Mouse (Mus musculus) fat pad, adult 2 months (tissue): ENCODE results near the gene Ghr.
A peak's percentile ranks its signal among the peaks of the same experiment; 100 is the strongest.

Source experiments
- DNase-seq: peaks from one replicate; pipeline ENCODE4 v3.0.0-alpha.2; 2011; ENCODE audit warnings: low read depth, low spot score; ENCODE audit errors: extremely low read depth

Gene Ghr

DNA sequence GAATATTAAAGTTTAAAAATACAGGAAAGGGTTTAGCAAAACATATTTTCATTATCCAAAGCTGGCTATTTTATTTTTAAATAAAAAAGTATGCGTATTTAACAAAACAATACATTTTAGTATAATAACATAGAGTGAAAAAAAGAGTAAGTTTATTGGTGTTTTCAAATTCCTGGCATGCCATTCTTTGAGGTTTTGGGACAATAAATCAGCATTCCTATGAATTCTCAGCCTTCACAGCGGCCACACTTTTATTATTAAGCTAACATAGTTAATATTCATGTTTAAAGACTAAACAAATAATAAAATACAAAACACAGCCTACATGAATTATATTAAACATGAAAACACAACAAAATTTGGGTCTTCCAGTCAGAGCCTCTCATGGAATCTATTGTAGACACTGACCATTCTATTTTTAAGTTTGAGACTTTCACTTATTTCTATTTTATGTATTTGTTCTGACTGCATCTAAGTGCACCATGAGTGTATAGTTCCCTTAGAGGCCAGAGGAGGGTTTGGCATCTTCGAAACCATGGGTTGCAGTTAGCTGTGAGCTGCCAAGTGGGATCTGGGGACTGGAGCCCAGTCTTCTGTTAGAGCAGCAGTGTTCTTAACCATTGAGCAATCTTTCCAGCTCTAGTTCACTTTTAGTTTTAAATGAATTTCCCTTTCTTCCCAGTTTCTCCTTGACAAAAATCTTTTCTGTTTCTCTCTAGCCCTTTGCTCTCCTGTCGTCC lies 282.8 kb downstream of the Ghr start:
- DNase-seq = no peak

DNA sequence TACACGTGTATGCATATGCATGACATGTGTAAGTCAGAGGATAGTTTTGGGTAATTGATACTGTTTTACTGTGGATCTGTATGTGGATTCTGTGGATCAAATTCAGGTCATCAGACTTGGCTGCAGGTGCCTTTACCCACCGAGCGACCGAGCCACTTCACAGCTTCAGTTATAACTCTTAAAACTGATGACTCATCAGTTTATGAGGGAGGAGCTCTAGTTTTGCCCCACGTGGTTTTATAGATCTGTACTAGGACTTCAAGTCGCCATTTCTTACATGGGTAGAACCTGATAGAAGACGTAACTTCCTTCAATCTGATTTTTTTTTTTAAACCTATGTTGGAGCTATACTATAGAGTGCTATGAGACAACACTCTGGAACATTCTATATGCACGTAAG lies 285.7 kb downstream of the Ghr start:
- DNase-seq = no peak

DNA sequence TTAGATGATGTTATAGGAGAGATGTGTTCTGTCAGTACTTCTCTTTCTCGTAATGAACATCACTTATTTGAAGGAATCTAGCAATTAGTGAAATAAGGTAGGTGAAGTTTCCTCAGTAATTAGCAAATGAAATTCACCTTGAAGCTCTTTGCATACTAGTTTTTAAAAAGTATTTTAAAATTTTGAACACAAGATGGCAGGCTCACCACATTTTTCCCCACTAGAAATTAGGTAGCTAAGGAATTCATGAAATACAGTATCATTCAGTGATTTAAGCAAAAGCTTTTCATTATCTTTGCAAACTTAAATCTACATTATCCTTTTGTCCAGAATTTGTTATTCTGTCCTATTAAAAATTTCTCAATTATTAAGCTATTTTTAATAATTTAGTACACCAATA lies 287.3 kb downstream of the Ghr start:
- no peak for DNase-seq

DNA sequence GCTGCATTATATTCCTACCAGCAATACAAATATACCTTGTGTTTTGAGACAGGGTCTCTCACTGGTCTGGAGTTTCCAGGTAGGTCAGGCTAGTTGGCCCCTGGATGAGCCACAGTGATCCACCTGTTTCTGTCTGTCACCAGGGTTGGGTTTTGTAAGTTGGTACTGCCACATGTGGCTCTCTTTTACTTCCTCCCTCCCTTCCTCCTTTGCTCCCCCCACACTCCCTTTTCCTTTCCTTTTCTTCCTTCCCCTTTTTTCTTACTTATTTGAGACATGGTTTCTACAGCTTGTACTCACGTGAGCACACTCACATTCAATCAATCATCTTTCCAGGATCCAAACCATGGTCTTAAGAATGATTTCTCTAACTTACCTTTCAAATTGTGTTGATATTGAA lies 289.8 kb downstream of the Ghr start:
- DNase-seq = no peak

DNA sequence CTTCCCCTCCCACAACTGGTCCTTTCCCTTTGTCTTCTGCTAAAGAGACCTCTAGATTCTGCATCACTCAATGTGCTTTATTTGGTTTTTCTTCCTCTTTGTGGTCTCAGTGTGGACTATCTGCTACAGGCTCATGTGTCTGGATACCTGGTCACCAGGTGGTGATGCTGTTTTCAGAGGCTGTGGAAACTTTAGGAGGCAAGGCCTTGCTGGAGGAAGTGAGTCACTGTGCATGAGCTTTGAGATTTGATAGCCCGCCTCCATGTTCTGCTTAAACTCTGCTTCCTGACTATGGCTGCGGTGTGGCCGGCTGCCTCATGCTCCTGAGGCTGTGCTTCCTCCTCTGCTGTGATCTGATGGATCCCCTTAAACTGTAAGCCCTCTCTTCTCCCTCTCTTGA lies 292.9 kb downstream of the Ghr start:
- no peak for DNase-seq

DNA sequence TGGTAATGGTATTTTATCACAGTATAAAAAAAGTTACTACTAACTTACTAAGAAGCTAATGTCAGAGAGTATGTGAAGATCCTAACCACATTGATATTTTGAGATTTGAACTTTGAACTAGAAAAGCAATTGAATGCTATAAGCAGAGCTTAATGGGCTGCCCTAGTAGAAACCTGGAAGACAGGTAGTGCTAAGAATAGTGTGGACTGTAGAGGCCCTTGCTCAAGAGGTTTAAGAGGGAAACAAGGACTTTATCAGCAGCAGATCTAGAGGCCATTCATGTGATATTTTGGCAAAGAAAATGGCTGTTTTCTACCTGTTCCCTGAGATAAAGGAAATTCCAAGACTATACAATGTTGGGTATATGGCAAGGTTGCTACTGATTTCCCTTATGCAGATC lies 297.3 kb downstream of the Ghr start:
- DNase-seq = no peak

DNA sequence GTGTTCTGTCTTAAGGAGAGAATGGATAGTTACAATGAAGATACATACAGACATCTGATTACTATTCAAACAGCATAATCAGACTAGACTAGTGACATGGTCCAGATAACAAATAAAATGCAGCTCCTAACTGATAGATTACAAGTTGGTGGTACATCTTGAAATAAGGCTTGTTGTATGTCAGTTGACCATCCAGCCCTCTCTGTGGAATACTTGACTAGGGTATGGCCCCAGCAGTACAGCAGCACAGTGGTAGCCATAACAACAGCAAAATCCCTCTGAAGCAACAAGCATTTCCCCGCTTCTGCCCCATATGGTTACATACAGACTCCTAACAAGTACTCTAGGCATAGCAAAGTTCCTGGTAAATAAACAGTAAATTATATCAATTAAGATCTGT lies 301.6 kb downstream of the Ghr start:
- DNase-seq = no peak

DNA sequence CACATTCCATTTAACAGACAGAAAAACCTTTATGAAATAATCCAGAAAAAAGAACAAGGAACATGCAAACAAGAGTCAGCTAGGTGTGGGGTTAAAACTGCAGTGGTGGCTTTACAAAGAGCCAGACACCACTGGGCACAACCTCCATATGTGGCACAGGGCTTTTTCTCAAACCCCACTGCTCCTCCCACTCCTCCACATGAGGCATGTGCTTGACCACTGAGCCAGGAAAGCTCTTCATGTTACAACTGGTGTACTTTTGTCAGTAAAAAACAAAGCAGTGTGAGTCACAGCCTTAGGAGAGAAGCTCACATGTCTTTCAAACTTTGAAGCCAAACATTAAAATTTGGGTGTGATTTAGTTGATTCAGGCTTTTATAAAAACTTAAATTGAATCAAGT lies 302.1 kb downstream of the Ghr start:
- no peak for DNase-seq

DNA sequence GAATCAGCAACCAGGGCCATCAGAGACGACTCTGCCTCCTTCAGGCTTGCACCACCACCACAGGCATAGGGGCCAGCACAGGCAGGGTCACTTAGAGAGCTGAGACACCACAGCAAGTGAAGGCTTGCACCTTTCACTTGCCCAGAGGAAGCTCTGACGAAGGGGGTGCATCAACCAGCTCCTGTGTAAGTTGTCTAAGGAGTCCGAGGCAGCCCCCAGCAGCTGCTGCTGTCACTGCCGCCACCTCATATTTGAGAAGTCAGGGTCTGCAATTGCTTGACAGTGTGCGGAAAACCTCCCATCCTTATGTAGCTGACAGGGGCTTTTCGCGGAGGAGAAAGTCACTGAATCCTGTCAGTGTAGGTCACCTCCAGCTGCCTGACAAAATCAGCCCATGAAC lies 304.1 kb downstream of the Ghr start:
- no peak for DNase-seq

DNA sequence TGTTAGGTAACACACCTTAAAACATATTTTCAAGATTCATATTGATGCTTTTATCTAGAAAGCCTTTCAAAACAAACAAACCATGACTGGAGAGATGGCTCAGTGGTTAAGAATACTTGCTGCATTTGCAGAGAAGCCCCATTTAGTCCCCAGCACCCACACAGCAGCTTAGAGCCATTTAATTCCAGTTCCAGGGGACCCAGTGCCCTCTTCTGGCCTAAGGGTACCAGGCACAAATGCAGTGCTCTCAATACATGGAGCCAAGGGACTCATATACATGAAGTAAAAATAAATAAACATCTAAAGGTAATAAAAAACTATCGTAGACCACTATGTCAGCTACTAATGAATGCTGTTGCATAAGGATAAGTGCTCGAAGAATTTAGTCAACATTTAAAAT lies 305.9 kb downstream of the Ghr start:
- DNase-seq = no peak

DNA sequence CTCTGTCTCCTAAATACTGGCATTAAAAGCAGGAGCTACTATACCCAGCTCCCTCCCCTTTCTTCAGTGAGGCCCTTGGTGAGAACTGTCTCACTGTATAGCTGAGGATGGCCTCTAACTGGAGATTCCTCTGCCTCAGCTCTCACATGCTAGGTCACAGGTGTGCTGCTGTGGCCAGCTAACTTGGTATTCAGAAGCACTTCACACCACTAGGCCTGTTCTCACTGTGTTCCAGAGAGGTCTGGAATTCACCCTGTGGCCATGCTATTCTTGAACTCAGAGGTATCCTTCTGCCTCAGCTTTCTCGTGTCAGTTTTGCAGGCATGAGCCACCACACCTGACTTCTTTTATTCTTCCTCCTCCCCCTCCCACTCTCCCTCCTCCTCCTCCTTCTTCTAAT lies 310.1 kb downstream of the Ghr start:
- no peak for DNase-seq

DNA sequence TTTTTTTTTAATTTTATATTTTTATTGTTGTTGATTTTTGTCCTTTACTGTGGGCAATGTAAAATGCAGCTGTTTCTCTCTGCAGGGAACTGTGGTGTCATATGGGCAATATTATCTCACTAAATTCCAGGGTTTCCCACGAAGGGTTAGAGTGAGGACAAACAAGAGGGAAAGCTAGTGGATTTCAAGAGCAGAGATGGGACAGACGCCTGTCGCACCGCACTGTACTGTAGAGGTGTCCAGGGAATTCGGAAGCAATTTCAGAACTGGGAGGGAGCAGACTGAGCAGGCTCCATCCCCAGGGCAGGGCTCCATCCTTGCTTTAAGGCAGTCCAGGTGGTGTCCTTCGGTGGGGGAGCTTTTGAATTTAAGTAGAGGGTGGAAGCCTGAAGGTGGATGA lies 312.1 kb downstream of the Ghr start:
- DNase-seq = no peak

DNA sequence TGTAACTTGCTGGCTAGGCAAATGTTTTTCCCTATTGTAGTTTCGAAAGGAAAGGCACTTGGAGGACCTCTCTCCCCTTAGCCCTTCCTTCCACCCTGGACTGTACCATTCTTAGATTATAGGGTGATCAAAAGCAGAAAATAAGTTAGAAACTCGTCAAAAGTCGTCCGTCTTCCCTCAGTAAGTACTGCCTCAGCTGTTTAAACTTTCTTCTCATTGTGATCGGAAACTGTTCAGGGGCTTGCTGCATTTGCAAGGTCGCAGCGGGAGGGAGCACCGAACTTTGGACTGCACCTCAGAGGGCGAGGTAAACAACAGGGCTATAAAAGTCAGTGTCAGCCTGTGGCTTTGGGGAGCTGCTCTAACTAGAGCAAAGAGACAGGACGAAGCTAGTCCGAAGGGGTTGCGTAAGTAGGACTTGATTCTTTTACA lies 312.6 kb downstream of the Ghr start:
- DNase-seq = peak; percentile 61

DNA sequence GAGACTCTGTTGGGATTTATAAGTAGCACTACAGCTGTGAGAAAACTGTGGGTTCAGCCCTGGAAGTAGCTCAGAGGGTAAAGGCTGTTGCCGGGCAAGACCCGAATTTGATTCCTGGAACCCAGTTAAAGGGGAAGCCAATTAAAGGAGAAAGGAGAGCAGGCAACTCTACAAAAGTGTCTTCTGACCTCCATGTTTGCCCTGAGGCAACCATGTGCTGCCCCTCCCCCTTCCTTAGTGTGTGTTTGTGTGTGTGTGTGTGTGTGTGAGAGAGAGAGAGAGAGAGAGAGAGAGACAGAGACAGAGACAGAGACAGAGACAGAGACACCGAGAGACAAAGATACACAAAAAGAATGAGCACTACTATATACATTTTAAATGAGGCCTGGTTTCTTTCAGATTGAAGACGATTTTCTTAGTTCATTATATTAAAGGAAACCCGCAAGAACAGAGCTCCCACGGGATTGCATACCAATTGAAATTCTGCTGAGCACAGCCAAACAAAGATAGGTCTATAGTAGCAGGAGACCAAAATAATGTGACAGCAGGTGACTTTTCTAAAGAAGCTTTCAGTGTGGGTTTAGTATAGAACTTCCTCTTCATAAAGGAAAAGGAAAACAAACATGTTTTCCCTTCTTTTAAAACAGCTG lies 313.2 kb downstream of the Ghr start:
- no peak for DNase-seq

DNA sequence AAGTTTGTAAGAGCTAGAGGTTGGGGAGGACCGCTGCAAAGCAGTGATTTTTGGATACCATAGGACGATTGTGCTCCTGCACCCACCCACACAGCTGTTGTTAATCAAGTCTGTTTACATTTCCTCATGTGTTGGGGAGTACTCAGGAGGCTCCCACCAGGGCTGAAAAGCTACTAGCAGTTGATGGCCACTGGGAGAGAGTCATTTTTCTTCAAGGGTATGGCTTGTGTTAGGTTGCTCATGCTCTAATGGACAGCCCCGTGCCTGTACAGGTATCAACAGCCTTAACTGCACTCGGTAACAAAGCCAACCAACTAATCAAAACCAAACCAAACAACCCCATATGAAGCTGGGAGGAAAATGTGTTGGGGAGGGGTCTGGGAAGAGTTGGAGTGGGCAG lies 313.8 kb downstream of the Ghr start:
- DNase-seq = no peak

DNA sequence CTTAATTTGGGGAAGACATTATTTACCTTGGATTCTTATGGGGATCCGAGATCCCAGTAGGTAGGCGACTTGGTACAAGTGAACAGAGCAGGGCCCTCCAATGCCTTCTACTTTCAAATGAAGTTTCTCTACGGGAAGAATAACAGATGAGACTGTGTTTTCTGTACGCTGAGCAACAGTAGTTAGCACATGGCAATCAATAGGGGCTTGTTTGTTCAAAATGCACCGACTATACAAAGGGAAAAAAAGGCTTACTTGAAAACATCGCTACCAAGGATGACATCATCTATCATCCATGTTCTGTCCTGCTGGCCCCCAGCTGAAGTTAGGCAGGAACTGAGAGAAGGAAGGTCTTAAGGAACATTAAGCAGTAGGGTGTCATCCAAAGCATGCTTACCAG lies 315.0 kb downstream of the Ghr start, which contains the start of gene Selenop:
Gene Selenop, plus strand, starts transcription at position 301 of the 400 bp plus-strand sequence.
- no peak for DNase-seq
